Mouse (Mus musculus) embryo, embryonic 9.5 days (tissue): ENCODE results near the gene Cxcl2.

ENCODE experiments used
- DNase-seq: peaks from one replicate; pipeline ENCODE4 v3.0.0-alpha.2; 2017; ENCODE audit errors: extremely low spot score

Cxcl2 gene

GRCm38 (mm10) chr5:90903339-90904020, at the start of gene Cxcl2:
TSS of gene Cxcl2 (plus strand) at chr5:90903871.
- DNase-seq: no peak

- no peak for DNase-seq
These were observed 48.1 kb upstream of the Cxcl2 start for GRCm38 (mm10) chr5:90855308-90856230.

- no peak for DNase-seq
These were observed 46.2 kb upstream of the Cxcl2 start for GRCm38 (mm10) chr5:90857463-90857862.

- no peak for DNase-seq
These were observed 45.2 kb upstream of the Cxcl2 start for GRCm38 (mm10) chr5:90858429-90858828.

- DNase-seq: no peak
These were observed 44.6 kb upstream of the Cxcl2 start for GRCm38 (mm10) chr5:90859031-90859430.

GRCm38 (mm10) chr5:90861876-90862375, 41.7 kb upstream of the Cxcl2 start:
- no peak for DNase-seq

GRCm38 (mm10) chr5:90866770-90867169, 36.9 kb upstream of the Cxcl2 start:
- no peak for DNase-seq

- no peak for DNase-seq
These were observed 31.3 kb upstream of the Cxcl2 start for GRCm38 (mm10) chr5:90872377-90872776.

GRCm38 (mm10) chr5:90876045-90876444, 27.6 kb upstream of the Cxcl2 start:
- DNase-seq: no peak

GRCm38 (mm10) chr5:90876471-90877172, 27.0 kb upstream of the Cxcl2 start:
- DNase-seq: no peak

- DNase-seq: no peak
These were observed 26.5 kb upstream of the Cxcl2 start for GRCm38 (mm10) chr5:90877173-90877512.

- DNase-seq: no peak
These were observed 24.2 kb upstream of the Cxcl2 start for GRCm38 (mm10) chr5:90879307-90880014.

- DNase-seq: no peak
These were observed 23.3 kb upstream of the Cxcl2 start for GRCm38 (mm10) chr5:90880335-90880850.

- DNase-seq: no peak
These were observed 22.6 kb upstream of the Cxcl2 start for GRCm38 (mm10) chr5:90881021-90881420.

- DNase-seq: no peak
These were observed 22.0 kb upstream of the Cxcl2 start for GRCm38 (mm10) chr5:90881682-90882081.

GRCm38 (mm10) chr5:90882146-90882545, 21.5 kb upstream of the Cxcl2 start:
- no peak for DNase-seq

- DNase-seq: no peak
These were observed 18.9 kb upstream of the Cxcl2 start for GRCm38 (mm10) chr5:90884628-90885242.

GRCm38 (mm10) chr5:90888661-90889060, 15.0 kb upstream of the Cxcl2 start:
- DNase-seq: no peak

GRCm38 (mm10) chr5:90890519-90891463, 12.9 kb upstream of the Cxcl2 start, which contains the start of gene Cxcl1:
TSS of gene Cxcl1 (plus strand) at chr5:90891241.
- DNase-seq: peak; percentile 53

GRCm38 (mm10) chr5:90891464-90891813, 12.2 kb upstream of the Cxcl2 start:
- DNase-seq: peak; percentile 20
